Mouse (Mus musculus): ENCODE data around the gene Trim7.

DNA sequence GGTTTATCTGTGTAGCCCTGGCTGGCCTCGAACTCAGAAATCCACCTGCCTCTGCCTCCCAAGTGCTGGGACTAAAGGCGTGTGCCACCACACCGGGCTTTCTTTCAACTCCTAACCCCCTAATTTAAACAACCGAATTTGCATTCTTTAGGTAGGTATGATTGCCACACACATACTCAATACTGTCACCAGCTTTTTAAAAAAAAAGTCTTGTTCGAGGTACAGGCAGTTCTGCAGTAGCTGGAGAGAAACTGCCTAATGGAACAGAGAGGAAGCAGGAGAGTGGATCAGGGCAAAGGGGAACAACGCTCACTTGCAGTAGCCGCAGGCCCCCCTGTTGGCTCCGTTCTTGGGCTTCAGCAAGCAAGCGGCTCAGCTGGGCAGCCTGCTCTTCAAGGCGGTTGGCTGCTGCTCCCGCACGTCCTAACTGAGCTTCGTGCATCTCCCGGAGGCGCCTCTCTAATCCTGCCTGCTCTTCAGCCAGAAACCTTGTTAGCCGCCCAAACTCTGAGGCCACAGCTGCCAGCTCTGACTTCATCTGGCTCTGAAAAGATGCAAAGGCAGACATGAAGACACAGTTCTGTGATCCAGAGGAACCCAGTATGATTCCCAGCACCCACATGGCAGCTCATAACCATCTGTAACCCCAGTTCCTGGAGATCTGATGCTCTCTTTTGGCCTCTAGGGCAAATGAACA lies 17.1 kb upstream of the Trim7 start:
- TF ChIP-seq CTCF (IDR thresholded peaks at IDR 0.05; ENCODE audit: low read depth) (no peak), EP300 (IDR thresholded peaks at IDR 0.05; ENCODE audit: low read depth) (no peak)

Data from heart, postnatal 0 days (tissue).